Mouse (Mus musculus) brain, embryonic 14.5 days (tissue): ENCODE results near the gene Thsd7b.

Experiments
- CTCF ChIP-seq: fragments of 200-500 bp; IDR thresholded peaks from 2 replicates; pipeline ENCODE4 v1.5.1; 2012; ENCODE audit warnings: inconsistent platforms, mild to moderate bottlenecking, moderate library complexity, borderline replicate concordance; ENCODE audit not compliant: insufficient read depth, insufficient read length; ENCODE audit errors: extremely low read depth
- POLR2A ChIP-seq: fragments of 200-500 bp; IDR thresholded peaks from 2 replicates; pipeline ENCODE4 v1.6.1; 2012; ENCODE audit warnings: mild to moderate bottlenecking, inconsistent platforms, borderline replicate concordance; ENCODE audit not compliant: poor library complexity, insufficient read depth, insufficient read length, severe bottlenecking; ENCODE audit errors: extremely low read depth

DNA sequence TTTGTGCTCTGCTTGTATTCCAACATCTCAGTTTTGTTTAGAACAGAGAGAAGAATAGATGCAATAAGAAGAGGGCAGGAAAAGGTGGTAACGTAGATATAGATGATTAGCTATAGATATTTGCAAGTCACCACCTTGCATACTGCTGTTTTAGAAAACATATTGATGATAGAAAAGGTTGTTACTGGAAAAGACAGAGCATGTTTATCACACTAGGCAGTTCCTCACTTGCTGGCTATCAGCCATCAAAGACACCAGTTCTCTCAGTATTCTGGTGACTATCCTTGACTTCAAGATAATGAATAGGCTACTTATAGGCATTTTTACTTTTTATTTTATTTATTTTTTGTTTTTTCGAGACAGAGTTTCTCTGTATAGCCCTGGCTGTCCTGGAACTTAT is 717.7 kb downstream of the Thsd7b start:
- no peak for TF ChIP-seq CTCF
- TF ChIP-seq POLR2A, result no peak
